24 mouse cellular contexts compared by ENCODE assay signal in the genomic region with DNA sequence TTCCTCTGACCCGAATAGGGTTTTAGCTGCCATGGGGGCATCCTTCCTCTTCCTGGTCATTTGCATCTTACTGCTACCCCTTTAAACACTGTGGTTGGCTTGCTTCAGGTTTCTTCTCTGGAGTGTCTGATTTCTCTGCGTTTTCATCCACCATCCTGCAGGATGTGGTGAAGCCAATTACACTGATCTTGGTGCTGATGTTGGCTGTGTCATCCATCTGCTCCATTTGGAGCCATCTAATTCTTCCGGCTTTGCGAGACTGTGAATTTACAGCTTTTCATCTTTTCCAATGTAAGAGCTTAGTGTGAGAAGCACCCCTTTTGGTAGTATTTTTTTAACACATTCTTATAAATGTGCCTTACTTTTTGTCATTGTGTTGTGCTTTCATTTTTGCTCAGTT.
"Had no signal": no experiment of that assay in that cellular context is flagged by ENCODE, and none has a peak within 500 bp of the region (broad histone marks: within the 10 kb centered on the region; RNA-seq: fewer than 3 reads in every experiment).

No protein-coding gene starts in this region.

- H3K27me3 ChIP-seq: heart, embryonic 12.5 days; hindbrain, embryonic 13.5 days; hindbrain, embryonic 15.5 days; kidney, embryonic 15.5 days; limb, embryonic 12.5 days; liver, embryonic 13.5 days; liver, embryonic 15.5 days had no signal

- H3K9ac ChIP-seq: heart, embryonic 12.5 days; hindbrain, embryonic 13.5 days; hindbrain, embryonic 15.5 days; kidney, embryonic 15.5 days; limb, embryonic 12.5 days; liver, embryonic 13.5 days; liver, embryonic 15.5 days had no signal

- H3K27ac ChIP-seq: heart, embryonic 10.5 days; hindbrain, embryonic 13.5 days; hindbrain, embryonic 15.5 days; hindbrain, postnatal 0 days; kidney, embryonic 15.5 days; kidney, postnatal 0 days; left cerebral cortex, adult 2 months; limb, embryonic 10.5 days; limb, embryonic 12.5 days; liver, embryonic 13.5 days; liver, embryonic 15.5 days had no signal

- H3K4me1 ChIP-seq: heart, embryonic 10.5 days; heart, embryonic 12.5 days; hindbrain, embryonic 13.5 days; hindbrain, embryonic 15.5 days; kidney, embryonic 15.5 days; limb, embryonic 10.5 days; limb, embryonic 12.5 days; liver, embryonic 13.5 days; liver, embryonic 15.5 days had no signal

- H3K36me3 ChIP-seq: heart, embryonic 10.5 days; heart, embryonic 12.5 days; hindbrain, embryonic 13.5 days; hindbrain, embryonic 15.5 days; kidney, embryonic 15.5 days; limb, embryonic 10.5 days; limb, embryonic 12.5 days; liver, embryonic 13.5 days; liver, embryonic 15.5 days had no signal

- H3K4me2 ChIP-seq: heart, embryonic 12.5 days; hindbrain, embryonic 13.5 days; hindbrain, embryonic 15.5 days; kidney, embryonic 15.5 days; limb, embryonic 12.5 days; liver, embryonic 11.5 days; liver, embryonic 13.5 days; liver, embryonic 15.5 days had no signal

- ATAC-seq: hindbrain, postnatal 0 days; intestine, embryonic 16.5 days had no signal

- DNase-seq: gastrocnemius, postnatal 14 days; gastrocnemius, postnatal 36 days; heart, adult 18-20 months; heart, postnatal 10 days; kidney, adult 11 months; kidney, adult 2 months; kidney, adult 9 months; kidney, postnatal 14 days; kidney, postnatal 36 days; liver; liver, embryonic 13.5 days had no signal

- H3K4me3 ChIP-seq: heart, embryonic 10.5 days; heart, embryonic 12.5 days; hindbrain, embryonic 13.5 days; hindbrain, embryonic 15.5 days; kidney, embryonic 15.5 days; left cerebral cortex, adult 2 months; limb, embryonic 10.5 days; limb, embryonic 12.5 days; liver, embryonic 13.5 days; liver, embryonic 15.5 days had no signal

- H3K9me3 ChIP-seq: heart, embryonic 10.5 days; heart, embryonic 12.5 days; hindbrain, embryonic 13.5 days; hindbrain, embryonic 15.5 days; kidney, embryonic 15.5 days; limb, embryonic 10.5 days; limb, embryonic 12.5 days; liver, embryonic 13.5 days; liver, embryonic 15.5 days had no signal
